Mouse (Mus musculus): ENCODE results near the gene Ntn1.

Ntn1 gene

GRCm38 (mm10) chr11:68208582-68208981 is 192.0 kb downstream of the Ntn1 start:
- no peak for DNase-seq

- DNase-seq: no peak
Measured at GRCm38 (mm10) chr11:68208023-68208422, 192.6 kb downstream of the Ntn1 start.

GRCm38 (mm10) chr11:68205572-68206229 is 194.9 kb downstream of the Ntn1 start:
- DNase-seq: no peak

GRCm38 (mm10) chr11:68204407-68204806 is 196.2 kb downstream of the Ntn1 start:
- DNase-seq: no peak

- DNase-seq: no peak
Measured at GRCm38 (mm10) chr11:68203658-68204315, 196.8 kb downstream of the Ntn1 start.

- DNase-seq: no peak
Measured at GRCm38 (mm10) chr11:68202561-68202960, 198.1 kb downstream of the Ntn1 start.

GRCm38 (mm10) chr11:68201811-68202459 is 198.7 kb downstream of the Ntn1 start:
- DNase-seq: no peak

- no peak for DNase-seq
Measured at GRCm38 (mm10) chr11:68201063-68201462, 199.6 kb downstream of the Ntn1 start.

- no peak for DNase-seq
Measured at GRCm38 (mm10) chr11:68200500-68200899, 200.1 kb downstream of the Ntn1 start.

GRCm38 (mm10) chr11:68199801-68200423 is 200.7 kb downstream of the Ntn1 start:
- DNase-seq: peak; percentile 37

GRCm38 (mm10) chr11:68199103-68199502 is 201.5 kb downstream of the Ntn1 start:
- no peak for DNase-seq

- no peak for DNase-seq
Measured at GRCm38 (mm10) chr11:68198696-68199095, 201.9 kb downstream of the Ntn1 start.

- no peak for DNase-seq
Measured at GRCm38 (mm10) chr11:68197471-68197870, 203.2 kb downstream of the Ntn1 start.

GRCm38 (mm10) chr11:68196566-68196965 is 204.1 kb downstream of the Ntn1 start:
- DNase-seq: no peak

- DNase-seq: no peak
Measured at GRCm38 (mm10) chr11:68195693-68196176, 204.9 kb downstream of the Ntn1 start.

- DNase-seq: no peak
Measured at GRCm38 (mm10) chr11:68195168-68195567, 205.5 kb downstream of the Ntn1 start.

GRCm38 (mm10) chr11:68190849-68191248 is 209.8 kb downstream of the Ntn1 start:
- no peak for DNase-seq

- DNase-seq: no peak
Measured at GRCm38 (mm10) chr11:68188695-68189201, 211.9 kb downstream of the Ntn1 start.

GRCm38 (mm10) chr11:68187242-68187641 is 213.4 kb downstream of the Ntn1 start:
- DNase-seq: no peak

- DNase-seq: no peak
Measured at GRCm38 (mm10) chr11:68185647-68186046, 215.0 kb downstream of the Ntn1 start.

GRCm38 (mm10) chr11:68177415-68177814 is 223.2 kb downstream of the Ntn1 start:
- DNase-seq: no peak

GRCm38 (mm10) chr11:68176550-68176949 is 224.1 kb downstream of the Ntn1 start:
- no peak for DNase-seq

- DNase-seq: peak; percentile 13
Measured at GRCm38 (mm10) chr11:68172648-68173045, 228.0 kb downstream of the Ntn1 start.
